Mouse (Mus musculus) C3H10T1/2 (cell line): ENCODE data around the gene Tfrc. TPM values are rescaled to one million over a fixed set of nuclear protein-coding genes. Genes with fewer than 3 reads are reported as not detected.

Experiments used
- polyA plus RNA-seq, 2 experiments: library from polyadenylated mRNA; unstranded; fragments of >200 nt; fragmentation: generic; extraction: Trizol; gene quantifications; one replicate each; pipeline ENCODE4 v1.2.1; 2012; ENCODE audit warnings: missing spikeins in 2 of 2

Gene Tfrc
- 1 to 10 TPM; 1.2 to 1.3 TPM for polyA plus RNA-seq

DNA sequence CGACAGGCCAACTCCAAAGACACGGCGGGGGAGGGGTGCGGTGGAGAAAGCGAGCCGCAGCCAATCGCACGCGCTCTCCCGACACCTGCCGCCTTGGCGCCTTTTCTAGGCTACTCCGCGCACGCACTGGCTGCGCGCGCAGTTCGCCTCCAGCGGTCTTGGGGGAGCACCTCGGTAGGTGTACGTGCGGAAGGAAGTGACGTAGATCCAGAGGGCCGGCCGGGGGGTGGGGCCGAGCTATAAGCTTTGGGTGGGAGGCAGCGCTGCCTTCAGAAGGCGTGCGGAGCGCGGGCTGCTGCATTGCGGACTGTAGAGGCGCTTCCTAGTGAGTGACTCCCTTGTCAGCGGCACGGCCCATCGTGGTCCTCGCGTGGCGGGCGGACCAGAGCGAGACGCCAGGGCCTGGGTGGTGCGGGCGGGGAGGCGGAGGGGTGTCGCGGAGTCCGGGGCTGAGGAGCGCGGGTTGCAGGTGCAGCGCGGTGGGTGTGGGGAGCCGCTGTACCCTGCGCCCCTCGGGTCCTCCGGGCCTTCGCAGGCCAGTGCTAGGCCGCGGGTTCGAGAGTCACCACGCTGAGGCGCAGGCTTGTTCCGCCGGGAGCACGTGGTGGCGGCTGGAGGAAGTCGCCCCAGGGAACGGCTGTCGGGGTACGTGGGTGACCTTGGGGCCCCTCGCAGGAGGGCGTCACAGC, at the start of gene Tfrc:
Gene Tfrc, plus strand, starts transcription at position 209 of the 689 bp plus-strand sequence.

GRCm38 (mm10) chr16:32643661-32644061, 34.9 kb downstream of the Tfrc start, which contains the start of gene Tnk2:
TSS of gene Tnk2 (plus strand) at chr16:32643874.

Other genes with a start within 250 kb of the Tfrc start
- under 1 TPM in 1 of 2 experiments, not detected in 1; 0.06 TPM for gene Tm4sf19, start 208.4 kb upstream of the Tfrc start, polyA plus RNA-seq
- 10 to 100 TPM in 1 of 2 experiments, 1 to 10 TPM in 1; 2.8 to 19.6 TPM for gene Tctex1d2, start 189.2 kb upstream of the Tfrc start, polyA plus RNA-seq
- gene Pcyt1a, start 178.0 kb upstream of the Tfrc start, polyA plus RNA-seq, result 10 to 100 TPM in 1 of 2 experiments, 1 to 10 TPM in 1; 2.3 to 16.0 TPM
- gene Slc51a, start 121.0 kb upstream of the Tfrc start, polyA plus RNA-seq, result under 1 TPM; 0.42 to 0.95 TPM
- gene Zdhhc19, start 112.7 kb upstream of the Tfrc start, polyA plus RNA-seq, result not detected
- 10 to 100 TPM; 31.4 to 40.3 TPM for gene Tnk2, start 35.0 kb downstream of the Tfrc start, polyA plus RNA-seq
- gene Muc4, start 127.0 kb downstream of the Tfrc start, polyA plus RNA-seq, result not detected
- not detected for gene Muc20, start 188.5 kb downstream of the Tfrc start, polyA plus RNA-seq
- gene Smbd1, start 201.6 kb downstream of the Tfrc start, polyA plus RNA-seq, result not detected